Mouse (Mus musculus) frontal cortex, postnatal 25 days (tissue): ENCODE results near the gene Gipc2.

Experiments
- DNase-seq, 2 experiments: peaks; one replicate each; pipeline ENCODE4 v3.0.0; 2022; ENCODE audit warnings: low spot score in 2 of 2

Gipc2 gene

DNA sequence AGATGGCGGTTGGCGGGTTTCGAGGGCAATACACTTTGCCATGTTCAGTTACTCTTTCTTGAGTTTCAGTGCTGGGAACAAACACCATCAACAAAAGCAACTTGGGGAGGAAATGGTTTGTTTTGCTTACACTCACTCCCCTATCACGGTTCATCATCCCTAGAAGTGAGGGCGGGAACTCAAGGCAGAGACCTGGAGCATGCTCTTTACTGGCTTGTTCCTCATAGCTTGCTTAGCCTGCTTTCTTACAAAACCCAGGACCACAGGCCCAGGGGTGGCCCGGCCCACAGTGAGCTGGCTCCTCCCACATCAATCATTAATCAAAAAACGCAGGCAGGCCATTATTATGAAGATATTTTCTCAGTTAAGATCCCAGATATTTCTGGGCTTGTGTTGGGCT, 89.9 kb downstream of the Gipc2 start:
- no peak for DNase-seq

DNA sequence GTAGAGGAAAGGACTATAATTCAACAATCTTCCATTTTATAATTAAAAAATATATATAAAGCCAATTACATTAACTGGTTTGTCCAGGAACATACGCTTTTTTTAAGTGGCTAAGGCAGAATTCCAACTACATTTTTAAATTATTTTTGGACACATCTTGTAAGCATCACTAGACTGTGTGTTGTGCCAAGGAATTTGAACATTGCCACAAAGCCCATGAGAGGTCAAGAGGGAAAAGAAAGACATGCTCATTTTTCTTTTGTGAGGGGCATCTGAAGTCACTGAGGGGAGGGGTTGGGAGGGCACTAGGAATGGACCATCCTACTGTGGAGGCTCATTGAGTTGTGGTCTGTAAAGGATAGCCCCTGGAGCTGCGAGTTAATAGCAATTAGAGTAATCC, 97.0 kb downstream of the Gipc2 start:
- DNase-seq, result no peak

DNA sequence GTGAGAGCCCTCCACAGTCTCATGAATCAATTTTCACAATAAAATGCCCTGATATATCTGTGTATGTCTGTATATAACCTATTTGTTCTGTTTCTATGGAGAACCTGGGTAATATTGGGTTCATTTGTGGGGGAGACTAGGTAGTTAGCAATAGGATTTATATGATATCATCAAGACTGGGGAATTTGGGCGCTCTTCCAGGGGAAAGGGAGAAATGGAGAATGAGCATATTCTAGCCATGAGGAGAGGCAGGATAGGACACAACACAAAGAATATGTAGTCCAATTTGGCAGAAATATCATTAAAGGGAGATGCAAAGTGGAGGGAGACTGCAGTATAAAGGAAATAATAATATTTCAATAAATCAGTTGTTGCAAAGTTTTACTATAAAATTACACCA, 97.7 kb downstream of the Gipc2 start:
- DNase-seq, result no peak

DNA sequence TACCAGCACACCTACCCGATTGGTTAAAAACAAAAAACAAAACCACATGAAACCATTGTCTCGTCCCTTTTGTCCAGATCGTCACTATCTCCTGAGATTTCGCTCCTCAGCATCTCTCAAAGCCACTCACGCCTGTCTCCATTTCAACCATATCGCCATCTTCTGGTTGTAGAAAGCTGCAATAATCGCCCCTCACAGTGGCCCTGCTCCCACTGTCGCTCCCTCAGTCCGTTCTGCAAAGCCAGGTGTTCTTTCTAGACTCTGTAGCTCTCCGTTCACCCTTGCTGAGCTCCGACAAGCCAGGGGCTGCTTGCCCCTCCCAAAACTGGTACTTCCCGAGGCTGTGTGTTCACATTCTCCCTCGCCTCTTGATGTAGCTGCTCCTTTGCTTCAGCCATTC, 99.3 kb downstream of the Gipc2 start:
- no peak for DNase-seq

DNA sequence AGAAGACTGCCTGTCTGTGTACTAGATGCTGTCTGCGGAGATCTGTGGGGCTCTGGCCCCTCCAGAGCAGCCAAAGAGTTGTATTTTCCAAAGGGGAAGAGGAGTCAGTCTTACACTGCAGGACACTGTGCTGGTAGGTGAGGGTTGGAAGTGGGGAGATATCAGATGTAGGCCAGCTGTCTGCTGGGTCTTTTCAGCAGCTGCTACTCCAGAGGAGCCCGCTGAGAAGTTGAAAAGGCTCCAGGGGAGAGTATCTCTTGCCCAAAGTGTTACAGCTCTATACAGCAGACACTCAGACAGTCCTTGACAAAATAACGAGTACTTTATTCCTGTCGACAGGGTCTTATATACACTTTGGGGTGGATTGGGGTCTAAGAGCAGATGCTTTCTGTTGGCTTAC, 100.2 kb downstream of the Gipc2 start:
- no peak for DNase-seq

DNA sequence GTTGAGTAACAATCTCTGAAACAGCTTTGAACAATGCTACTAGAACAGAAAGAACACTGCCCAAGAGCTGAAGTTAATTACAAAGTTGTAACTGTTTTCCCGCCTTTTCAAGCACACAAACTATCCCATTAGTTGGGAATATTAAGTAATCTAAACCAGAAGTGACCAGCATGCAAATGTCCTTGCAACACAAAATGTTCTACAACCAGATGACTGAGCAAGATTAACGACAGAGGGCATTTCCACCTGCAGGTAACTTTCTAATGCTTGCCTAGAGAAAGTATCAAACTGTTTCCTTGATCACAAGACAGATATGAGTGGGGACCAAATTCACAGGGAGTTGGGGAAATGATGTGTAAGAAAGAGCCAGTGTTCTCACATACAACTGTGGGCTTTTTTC, 101.9 kb downstream of the Gipc2 start:
- DNase-seq, result no peak

DNA sequence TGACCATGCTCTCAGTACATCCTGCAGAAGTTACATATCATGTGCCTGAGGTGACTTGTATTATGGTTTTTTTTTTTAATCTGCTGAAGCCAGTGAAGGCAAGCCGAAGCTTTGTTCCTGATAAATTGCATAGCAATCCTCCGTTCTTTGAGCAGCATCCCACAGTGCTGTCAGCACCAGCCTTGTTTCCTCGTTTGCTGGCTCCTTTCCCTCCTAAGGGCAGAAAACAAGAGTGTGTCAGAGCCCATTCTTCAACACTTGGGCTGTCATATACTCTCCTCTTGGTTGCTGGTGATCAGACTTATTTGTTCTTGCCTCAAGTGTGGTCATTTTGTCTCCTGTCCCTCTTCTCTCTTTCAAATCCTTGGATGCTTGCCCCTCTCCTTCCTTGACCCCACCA, 103.2 kb downstream of the Gipc2 start:
- no peak for DNase-seq

DNA sequence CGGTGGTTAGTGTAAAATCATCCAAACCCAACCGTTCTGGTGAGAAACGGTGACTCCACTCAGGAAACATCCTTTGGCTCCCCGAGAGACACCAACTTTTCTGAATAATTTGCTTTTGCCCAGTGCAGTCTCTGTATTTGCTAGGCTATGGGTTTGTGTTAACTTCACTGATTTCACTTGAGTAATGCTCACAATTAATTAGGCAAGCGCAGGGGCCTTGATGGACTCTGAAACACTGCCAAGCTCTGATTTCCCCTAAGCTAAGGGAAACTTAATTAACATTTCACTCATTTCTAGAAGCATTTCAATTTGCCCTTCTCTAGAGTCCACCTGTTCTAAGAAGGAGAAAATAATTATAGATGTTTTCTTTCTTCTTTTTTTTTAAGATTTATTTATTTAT, 104.9 kb downstream of the Gipc2 start:
- DNase-seq, result no peak

DNA sequence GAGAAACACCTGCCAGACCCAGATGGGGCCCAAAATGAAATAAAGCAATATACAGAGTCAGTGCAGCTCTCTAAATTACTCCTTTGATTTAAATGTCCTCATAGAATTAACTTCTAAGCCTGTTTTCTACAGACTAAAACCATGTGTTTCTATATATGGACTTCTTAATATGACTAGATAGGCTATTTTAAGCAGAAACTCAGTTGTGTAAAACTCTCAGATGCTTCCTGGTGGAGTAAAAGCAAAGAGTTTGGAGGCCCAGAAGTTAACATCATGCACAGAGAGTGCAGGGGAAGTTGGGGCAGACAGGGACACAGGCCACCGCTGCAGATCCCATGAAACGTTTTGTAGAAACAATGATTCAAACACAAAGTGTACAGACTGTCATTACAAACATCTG, 107.8 kb downstream of the Gipc2 start:
- DNase-seq, result no peak

DNA sequence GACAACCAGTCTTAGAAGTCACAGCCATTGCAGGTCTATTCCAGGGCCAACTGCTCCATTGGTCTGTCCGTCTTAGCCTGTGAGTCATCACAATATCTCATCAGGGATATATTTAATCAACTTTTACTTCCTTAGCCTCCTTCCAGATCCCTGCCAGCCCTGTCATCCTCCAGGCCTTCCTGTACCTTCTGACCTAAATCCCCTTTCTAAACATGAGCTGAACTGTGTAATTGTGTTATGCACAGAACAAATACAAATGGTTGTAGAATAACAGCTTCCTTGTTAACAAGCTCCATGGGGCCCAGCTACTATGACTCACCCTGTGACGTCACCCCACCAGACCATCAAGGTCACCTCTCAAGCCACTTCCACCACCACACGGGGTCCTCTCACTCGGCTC, 111.8 kb downstream of the Gipc2 start:
- DNase-seq, result no peak

DNA sequence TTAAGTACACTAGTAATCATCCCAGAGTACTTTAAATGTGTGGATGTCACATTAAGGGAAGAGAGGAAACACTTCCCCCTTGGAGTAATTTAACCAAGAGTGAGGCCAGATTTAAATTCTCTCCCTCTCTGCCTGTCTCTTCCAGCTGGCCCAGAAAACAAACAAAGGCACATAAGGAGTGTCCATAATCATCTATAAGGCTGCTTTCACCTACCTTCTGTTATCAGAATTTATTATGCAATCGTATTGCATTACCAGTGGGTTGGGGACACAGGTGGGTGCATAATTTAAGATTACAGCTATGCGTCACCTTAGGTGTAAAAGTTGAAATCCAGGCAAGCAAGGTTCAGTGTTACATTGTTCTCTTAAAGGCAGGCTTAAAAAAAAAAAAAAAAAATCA, 114.1 kb downstream of the Gipc2 start:
- no peak for DNase-seq

DNA sequence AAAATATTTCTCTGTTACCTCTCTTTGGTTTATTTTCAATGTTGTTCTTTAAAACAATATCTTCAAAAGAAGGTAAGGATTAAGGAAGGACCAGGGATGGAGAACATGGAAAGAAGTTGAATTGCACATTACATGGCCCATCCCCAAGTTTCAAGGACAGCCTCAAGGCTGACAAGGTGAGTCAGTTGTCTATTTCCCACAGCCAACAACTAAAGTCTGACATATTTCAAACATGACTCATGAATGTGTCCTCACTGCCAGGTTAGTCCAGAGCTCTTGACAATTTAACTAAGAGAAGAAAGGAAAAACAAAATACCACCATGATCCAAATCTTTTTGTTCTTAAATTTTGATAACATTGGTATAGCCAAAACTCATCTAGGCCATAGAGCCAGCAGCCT, 118.1 kb downstream of the Gipc2 start:
- DNase-seq, result no peak

DNA sequence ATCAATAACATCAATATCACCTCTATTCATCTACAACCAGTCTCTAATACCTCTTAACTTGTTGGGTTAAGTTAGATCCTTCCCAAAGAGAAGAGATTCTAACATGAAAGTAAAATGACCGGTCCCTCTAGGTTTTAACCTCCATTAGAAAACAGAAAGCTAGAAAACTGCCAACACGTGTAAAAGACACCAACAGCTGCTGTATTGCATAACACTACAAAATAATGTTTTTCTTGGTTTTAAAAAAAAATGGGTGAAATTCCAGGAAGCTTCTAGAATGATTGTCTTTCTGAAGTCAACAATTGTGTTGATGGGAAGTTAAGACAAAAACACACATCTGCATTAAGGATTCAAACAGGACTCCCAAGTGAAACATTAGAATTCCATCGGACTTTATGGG, 119.1 kb downstream of the Gipc2 start:
- no peak for DNase-seq
